Mouse (Mus musculus): ENCODE measurements around the gene Dgkg. TPM values are rescaled to one million over a fixed set of nuclear protein-coding genes. Genes with fewer than 3 reads are reported as not detected.

Gene Dgkg
- polyA plus RNA-seq, 1 experiment = 2.3 TPM

DNA sequence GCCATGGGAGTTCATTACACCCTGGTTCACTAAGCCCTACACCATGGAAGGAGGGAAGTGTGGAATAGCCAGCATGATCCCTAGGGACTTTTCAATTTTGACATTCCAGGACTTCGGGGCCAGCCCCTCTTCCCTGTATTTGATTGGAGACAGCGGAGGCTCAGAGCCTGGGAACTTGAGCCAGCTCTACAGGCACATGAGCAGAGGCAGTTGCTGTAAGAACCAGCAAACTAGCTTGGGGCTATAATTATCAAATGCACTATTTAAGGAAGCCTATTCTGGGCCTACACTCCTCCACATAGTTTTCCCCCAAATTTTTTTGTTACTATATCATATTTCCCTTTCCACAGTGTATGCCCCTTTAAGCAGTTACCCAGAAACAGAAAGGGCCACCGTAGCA lies 22.6 kb upstream of the Dgkg start:
- TF ChIP-seq CTCF (IDR thresholded peaks at IDR 0.05; ENCODE audit: low read depth, low read length) (no peak), POLR2A (IDR thresholded peaks at IDR 0.05; ENCODE audit: borderline replicate concordance, low read depth, low read length) (no peak)
- Histone ChIP-seq H3K4me1 (ENCODE audit: control insufficient read depth, insufficient read depth, low read length) (no peaks in the 10 kb centered on the region), H3K4me3 (ENCODE audit: insufficient read depth, low read length) (no peak overlapping the region), H3K27ac (ENCODE audit: insufficient read depth, low read depth, low read length) (no peak overlapping the region)

GRCm38 (mm10) chr16:22674636-22675035 lies 17.6 kb upstream of the Dgkg start:
- Histone ChIP-seq H3K4me1 (ENCODE audit: control insufficient read depth, insufficient read depth, low read length) (no peaks in the 10 kb centered on the region), H3K4me3 (ENCODE audit: insufficient read depth, low read length) (no peak overlapping the region), H3K27ac (ENCODE audit: insufficient read depth, low read depth, low read length) (no peak overlapping the region)
- TF ChIP-seq CTCF (IDR thresholded peaks at IDR 0.05; ENCODE audit: low read depth, low read length) = no peak
- no peak for TF ChIP-seq POLR2A (IDR thresholded peaks at IDR 0.05; ENCODE audit: borderline replicate concordance, low read depth, low read length)

DNA sequence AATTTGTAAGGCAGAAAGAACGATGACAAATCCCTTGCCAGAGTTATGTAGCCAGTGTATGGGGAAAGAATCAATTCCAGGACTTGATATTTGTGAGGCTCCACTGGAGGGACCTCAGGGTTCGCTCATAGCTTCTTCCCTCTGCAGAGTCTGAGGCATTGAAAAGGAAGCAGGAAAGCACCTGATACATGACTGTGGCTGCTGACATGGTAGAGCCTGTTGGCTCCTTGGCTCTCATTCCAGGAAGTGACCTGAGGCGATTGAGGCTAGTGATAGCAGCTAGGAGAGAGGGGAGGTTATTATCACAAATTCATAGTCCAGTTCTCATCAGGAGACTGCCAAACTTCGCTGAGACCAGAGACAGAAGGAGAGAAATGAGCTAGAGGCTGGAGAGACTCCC lies 17.1 kb upstream of the Dgkg start:
- TF ChIP-seq POLR2A (IDR thresholded peaks at IDR 0.05; ENCODE audit: borderline replicate concordance, low read depth, low read length) (no peak), CTCF (IDR thresholded peaks at IDR 0.05; ENCODE audit: low read depth, low read length) (no peak)
- no peak overlapping the region for H3K27ac ChIP-seq (ENCODE audit: insufficient read depth, low read depth, low read length)
- H3K4me1 ChIP-seq (ENCODE audit: control insufficient read depth, insufficient read depth, low read length) = no peaks in the 10 kb centered on the region
- H3K4me3 ChIP-seq (ENCODE audit: insufficient read depth, low read length) = no peak overlapping the region

- H3K4me1 ChIP-seq (ENCODE audit: control insufficient read depth, insufficient read depth, low read length) = peaks cover 10% of the 10 kb centered on the region; the same call in 1 of the 2 replicates
- H3K27ac ChIP-seq (ENCODE audit: insufficient read depth, low read depth, low read length) = no peak overlapping the region
- H3K4me3 ChIP-seq (ENCODE audit: insufficient read depth, low read length) = no peak overlapping the region
- TF ChIP-seq POLR2A (IDR thresholded peaks at IDR 0.05; ENCODE audit: borderline replicate concordance, low read depth, low read length) (no peak), CTCF (IDR thresholded peaks at IDR 0.05; ENCODE audit: low read depth, low read length) (no peak)
These were observed 7.0 kb upstream of the Dgkg start for GRCm38 (mm10) chr16:22664033-22664432.

- Histone ChIP-seq H3K27ac (ENCODE audit: insufficient read depth, low read depth, low read length) (no peak overlapping the region), H3K4me3 (ENCODE audit: insufficient read depth, low read length) (no peak overlapping the region), H3K4me1 (ENCODE audit: control insufficient read depth, insufficient read depth, low read length) (peaks cover 10% of the 10 kb centered on the region; the same call in 1 of the 2 replicates)
- TF ChIP-seq POLR2A (IDR thresholded peaks at IDR 0.05; ENCODE audit: borderline replicate concordance, low read depth, low read length) (no peak), CTCF (IDR thresholded peaks at IDR 0.05; ENCODE audit: low read depth, low read length) (no peak)
These were observed 6.1 kb upstream of the Dgkg start for GRCm38 (mm10) chr16:22663136-22663535.

DNA sequence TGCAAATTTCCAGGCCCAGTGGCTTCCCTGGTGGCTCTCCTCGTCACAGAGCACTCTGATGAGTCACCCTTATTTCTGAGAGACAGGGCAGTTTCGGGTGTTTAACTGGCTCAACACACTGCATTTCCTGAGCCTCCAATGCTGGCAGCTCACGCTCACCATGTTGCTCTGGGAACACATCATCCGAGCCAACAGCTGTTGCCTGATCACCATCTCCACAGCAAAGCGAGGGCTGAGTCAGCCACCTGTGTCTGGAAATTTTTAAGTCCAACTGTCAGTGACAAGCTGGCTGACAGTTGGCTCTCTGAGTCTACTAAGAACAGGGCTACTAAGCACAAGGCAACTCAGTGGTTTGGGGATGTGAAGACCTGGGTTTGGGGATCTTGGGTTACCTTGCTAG lies 4.1 kb upstream of the Dgkg start:
- TF ChIP-seq POLR2A (IDR thresholded peaks at IDR 0.05; ENCODE audit: borderline replicate concordance, low read depth, low read length) = no peak
- no peak for TF ChIP-seq CTCF (IDR thresholded peaks at IDR 0.05; ENCODE audit: low read depth, low read length)
- Histone ChIP-seq H3K4me3 (ENCODE audit: insufficient read depth, low read length) (no peak overlapping the region), H3K4me1 (ENCODE audit: control insufficient read depth, insufficient read depth, low read length) (peaks cover 12% of the 10 kb centered on the region), H3K27ac (ENCODE audit: insufficient read depth, low read depth, low read length) (no peak overlapping the region)

DNA sequence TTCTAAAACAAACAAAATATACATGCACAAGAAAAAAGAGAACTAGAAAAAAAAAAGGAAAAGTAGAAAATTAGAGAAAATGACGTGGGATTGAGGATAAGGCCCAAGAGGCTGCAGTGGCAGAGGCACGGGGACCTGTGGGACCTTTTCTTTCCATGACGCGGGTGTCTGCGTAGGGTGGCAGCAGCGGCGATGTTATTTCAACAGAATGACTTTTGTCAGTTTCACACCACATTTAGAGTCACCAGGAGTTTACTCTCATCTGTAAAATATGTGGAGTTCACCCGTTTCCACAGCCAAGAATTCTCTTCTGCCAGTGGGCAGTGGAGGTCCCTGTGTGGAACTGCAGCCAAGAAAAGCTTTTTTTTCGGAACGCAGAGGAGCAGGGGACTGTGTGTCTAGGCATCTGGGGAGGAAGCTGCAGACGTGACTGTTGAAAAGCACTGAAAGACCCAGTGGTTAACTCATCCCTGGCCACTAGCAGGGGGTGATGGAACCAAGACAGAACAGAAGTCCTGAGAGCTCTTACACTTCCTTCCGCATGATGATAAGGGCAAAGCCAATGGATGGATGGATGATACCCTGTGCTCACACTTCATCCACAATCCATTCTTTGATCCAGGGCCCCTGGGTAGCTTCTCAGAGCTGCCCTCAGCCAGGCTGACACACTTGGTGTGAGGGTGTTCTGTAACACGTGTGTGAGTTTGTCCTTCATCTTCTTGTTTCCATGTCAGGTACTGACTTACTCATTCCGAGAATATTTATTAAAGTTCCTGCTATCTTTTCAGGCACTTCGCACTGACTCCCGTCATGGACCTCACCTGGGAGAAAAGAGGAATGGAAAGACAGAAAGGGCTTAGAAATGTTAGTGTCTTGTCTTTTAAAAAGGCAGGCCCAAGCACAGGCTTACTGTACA lies 1.1 kb upstream of the Dgkg start:
- peaks cover 29% of the 10 kb centered on the region for H3K4me1 ChIP-seq (ENCODE audit: control insufficient read depth, insufficient read depth, low read length)
- H3K27ac ChIP-seq (ENCODE audit: insufficient read depth, low read depth, low read length) = no peak overlapping the region
- no peak for TF ChIP-seq CTCF (IDR thresholded peaks at IDR 0.05; ENCODE audit: low read depth, low read length)
- TF ChIP-seq POLR2A (IDR thresholded peaks at IDR 0.05; ENCODE audit: borderline replicate concordance, low read depth, low read length) = no peak

DNA sequence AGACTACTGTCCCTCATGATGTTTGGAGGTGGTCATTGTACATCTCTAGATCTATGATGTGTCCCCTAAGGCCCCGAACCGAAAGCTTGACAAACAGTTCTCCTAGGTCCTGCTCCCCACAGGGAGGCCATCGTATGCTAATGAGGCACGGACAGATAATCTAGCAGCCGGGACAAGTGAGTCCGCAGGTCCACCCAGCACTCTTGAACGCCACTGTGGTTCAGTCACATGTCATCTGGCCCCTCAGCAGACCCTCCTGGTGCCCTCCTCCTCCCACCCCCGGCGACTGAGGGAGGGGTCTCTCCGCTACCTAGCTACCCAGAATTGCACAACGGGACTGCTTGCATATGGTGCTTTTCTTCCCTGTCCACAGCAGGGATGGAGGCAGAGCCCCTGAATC lies 1.2 kb downstream of the Dgkg start:
- Histone ChIP-seq H3K4me3 (ENCODE audit: insufficient read depth, low read length) (peak overlapping the region; percentile 59), H3K4me1 (ENCODE audit: control insufficient read depth, insufficient read depth, low read length) (peaks cover 34% of the 10 kb centered on the region), H3K27ac (ENCODE audit: insufficient read depth, low read depth, low read length) (no peak overlapping the region)
- TF ChIP-seq CTCF (IDR thresholded peaks at IDR 0.05; ENCODE audit: low read depth, low read length) (no peak), POLR2A (IDR thresholded peaks at IDR 0.05; ENCODE audit: borderline replicate concordance, low read depth, low read length) (no peak)

More for the DNA sequence above, 1.1 kb upstream of the Dgkg start:
- H3K4me3 ChIP-seq (ENCODE audit: insufficient read depth, low read length) = no peak overlapping the region

DNA sequence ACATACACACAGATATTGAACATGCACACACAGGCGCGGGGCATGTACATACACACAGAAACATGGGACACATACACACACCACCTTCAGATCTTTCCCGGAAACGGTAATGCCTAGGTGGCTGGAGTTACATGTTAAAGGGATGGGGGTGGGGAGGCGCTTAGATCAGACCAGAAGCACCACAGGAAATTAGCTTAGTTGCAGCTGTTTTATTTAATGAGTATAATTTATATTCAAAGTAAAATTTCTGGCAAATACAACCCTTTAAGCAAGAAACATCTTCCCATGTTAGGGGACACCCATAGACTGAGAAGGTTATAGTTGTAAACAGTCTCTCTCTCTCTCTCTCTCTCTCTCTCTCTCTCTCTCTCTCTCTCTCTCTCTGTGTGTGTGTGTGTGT lies 1.8 kb downstream of the Dgkg start:
- TF ChIP-seq POLR2A (IDR thresholded peaks at IDR 0.05; ENCODE audit: borderline replicate concordance, low read depth, low read length) = no peak
- no peak overlapping the region for H3K27ac ChIP-seq (ENCODE audit: insufficient read depth, low read depth, low read length)
- peak overlapping the region; percentile 59; the same call in 1 of the 2 replicates for H3K4me3 ChIP-seq (ENCODE audit: insufficient read depth, low read length)
- peaks cover 34% of the 10 kb centered on the region for H3K4me1 ChIP-seq (ENCODE audit: control insufficient read depth, insufficient read depth, low read length)

DNA sequence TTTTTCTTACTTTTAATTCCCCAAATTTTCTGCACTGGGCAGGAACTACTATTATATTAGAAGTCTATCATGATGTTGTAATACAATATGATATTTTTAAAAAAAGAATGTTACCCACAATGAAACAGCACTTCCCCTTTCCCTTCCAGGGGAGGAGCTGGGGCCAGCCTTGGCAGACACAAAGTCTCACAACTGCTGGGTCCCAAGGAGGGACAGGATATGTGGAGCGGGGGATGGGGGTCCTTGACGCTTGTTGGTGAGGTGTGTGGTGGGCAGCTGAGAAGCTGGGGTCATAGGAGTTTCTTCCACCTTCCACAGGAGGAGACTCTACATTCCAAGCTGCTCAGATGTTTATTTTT lies 2.6 kb downstream of the Dgkg start:
- Histone ChIP-seq H3K4me1 (ENCODE audit: control insufficient read depth, insufficient read depth, low read length) (peaks cover 34% of the 10 kb centered on the region), H3K4me3 (ENCODE audit: insufficient read depth, low read length) (0 out of 2 replicates have a peak overlapping the region, but pooled peaks have one; percentile 4), H3K27ac (ENCODE audit: insufficient read depth, low read depth, low read length) (no peak overlapping the region)
- TF ChIP-seq CTCF (IDR thresholded peaks at IDR 0.05; ENCODE audit: low read depth, low read length) (no peak), POLR2A (IDR thresholded peaks at IDR 0.05; ENCODE audit: borderline replicate concordance, low read depth, low read length) (no peak)
